ENCODE assay signal across 21 mouse cellular contexts in the genomic region with DNA sequence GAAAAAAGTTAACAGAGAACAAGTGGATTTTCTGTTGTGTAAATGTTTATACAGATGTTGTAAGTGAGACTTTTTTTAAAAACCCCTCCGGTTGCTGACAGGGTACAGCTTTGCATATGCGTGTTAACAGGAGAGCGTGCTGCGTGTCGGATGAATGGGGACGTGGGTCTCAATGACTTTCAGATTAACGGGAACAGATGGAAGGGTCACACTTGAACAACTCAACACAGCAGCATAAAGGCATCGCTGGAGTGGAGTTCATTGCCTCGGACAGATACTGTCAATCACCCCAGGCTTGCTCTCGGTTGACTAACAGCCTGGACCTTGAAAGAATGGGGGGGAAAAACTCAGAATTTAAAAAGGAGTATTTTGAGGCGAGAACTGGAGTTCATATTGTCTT. TPM values are rescaled to one million over a fixed set of nuclear protein-coding genes. Genes with fewer than 3 reads are reported as not detected.
DNase-seq lines count a peak whose midpoint lies in the region; ATAC-seq and TF ChIP-seq lines count a peak whose summit lies in the region.
"Had no signal": no experiment of that assay in that cellular context is flagged by ENCODE, and none has a peak within 500 bp of the region (broad histone marks: within the 10 kb centered on the region; RNA-seq: fewer than 3 reads in every experiment).

No protein-coding gene starts in this region.

- H3K4me1 ChIP-seq in kidney, embryonic 14.5 days (ENCODE audit: control insufficient read depth, insufficient read depth, low read length): no peaks in the 10 kb centered on the region
- H3K4me1 ChIP-seq in CH12.LX (ENCODE audit: control insufficient read depth in 1 of 2, insufficient read depth in 2 of 2): peaks cover 2 to 19% of the 10 kb centered on the region in 2 experiments; a peak in 2 of 4 replicates
- peaks cover 16% of the 10 kb centered on the region for H3K4me1 ChIP-seq in midbrain, embryonic 13.5 days (replicated peaks)

- TF ChIP-seq CTCF in CH12.LX (conservative IDR thresholded peaks at IDR 0.05 in 1 of 2, IDR thresholded peaks at IDR 0.05 in 1 of 2; ENCODE audit: low read depth in 2 of 2, low read length in 2 of 2): no peak

- no peak overlapping the region for H3K27ac ChIP-seq in kidney, embryonic 14.5 days (ENCODE audit: low read depth, low read length)
- no peak overlapping the region for H3K27ac ChIP-seq in CH12.LX (ENCODE audit: insufficient read depth, low read depth)
- no peak overlapping the region for H3K27ac ChIP-seq in midbrain, embryonic 13.5 days
- H3K27ac ChIP-seq: heart, embryonic 15.5 days had no signal

- peaks cover 64% of the 10 kb centered on the region for H3K27me3 ChIP-seq in kidney, embryonic 14.5 days (ENCODE audit: control insufficient read depth, insufficient read depth, low read length)
- no peaks in the 10 kb centered on the region for H3K27me3 ChIP-seq in CH12.LX (replicated peaks)
- peaks cover 94% of the 10 kb centered on the region for H3K27me3 ChIP-seq in midbrain, embryonic 13.5 days

- intact Hi-C loops in heart, postnatal 36 days (cut with DNase I): no loop called here

- H3K4me2 ChIP-seq in kidney, embryonic 14.5 days (replicated peaks; ENCODE audit: low read depth, low read length): no peak overlapping the region
- 0 out of 2 replicates have a peak overlapping the region, but pooled peaks have one; percentile 2 for H3K4me2 ChIP-seq in CH12.LX (ENCODE audit: insufficient read depth, low read depth, poor library complexity, severe bottlenecking)
- no peak overlapping the region for H3K4me2 ChIP-seq in midbrain, embryonic 13.5 days (replicated peaks)

- H3K9me3 ChIP-seq in kidney, embryonic 14.5 days (ENCODE audit: control insufficient read depth, low read length): no peaks in the 10 kb centered on the region
- no peaks in the 10 kb centered on the region for H3K9me3 ChIP-seq in CH12.LX (replicated peaks; ENCODE audit: low read length)
- no peaks in the 10 kb centered on the region for H3K9me3 ChIP-seq in midbrain, embryonic 13.5 days
- H3K9me3 ChIP-seq: heart, embryonic 15.5 days had no signal

- H3K36me3 ChIP-seq in kidney, embryonic 14.5 days (ENCODE audit: control insufficient read depth, insufficient read depth, low read length): no peaks in the 10 kb centered on the region
- H3K36me3 ChIP-seq in CH12.LX (replicated peaks in 1 of 2; ENCODE audit: control insufficient read depth in 1 of 2, insufficient read depth in 1 of 2, low read length in 1 of 2): no peaks in the 10 kb centered on the region
- no peaks in the 10 kb centered on the region for H3K36me3 ChIP-seq in midbrain, embryonic 13.5 days
- H3K36me3 ChIP-seq: heart, embryonic 15.5 days had no signal

- whole genome bisulfite sequencing in kidney, embryonic 14.5 days: 20% methylated on average over 11 of the region's 11 CpGs
- 3% methylated on average over 11 of the region's 11 CpGs for WGBS in midbrain, embryonic 13.5 days

- H3K4me3 ChIP-seq in kidney, embryonic 14.5 days (ENCODE audit: low read length): no peak overlapping the region
- no peak overlapping the region for H3K4me3 ChIP-seq in CH12.LX (replicated peaks in 1 of 3; ENCODE audit: low read depth in 2 of 3, low read length in 2 of 3, poor library complexity in 1 of 3)
- H3K4me3 ChIP-seq in midbrain, embryonic 13.5 days (replicated peaks): no peak overlapping the region
- H3K4me3 ChIP-seq: heart, embryonic 15.5 days; myocyte had no signal

- TF ChIP-seq RAD21 in CH12.LX (IDR thresholded peaks at IDR 0.05; ENCODE audit: low read depth, low read length): no peak

- H3K9ac ChIP-seq in kidney, embryonic 14.5 days (ENCODE audit: low read depth, low read length): no peak overlapping the region
- no peak overlapping the region for H3K9ac ChIP-seq in CH12.LX (ENCODE audit: insufficient read depth, low read depth)
- H3K9ac ChIP-seq in midbrain, embryonic 13.5 days (replicated peaks): no peak overlapping the region
- H3K9ac ChIP-seq: heart, embryonic 15.5 days had no signal

- no peak for TF ChIP-seq EP300 in CH12.LX (IDR thresholded peaks at IDR 0.05; ENCODE audit: low read length)

- ATAC-seq in kidney, embryonic 14.5 days (ENCODE audit: low FRiP score, low TSS enrichment): 0 out of 2 replicates have a peak, but pooled peaks have one; percentile 32
- peak; percentile 84 for ATAC-seq in midbrain, embryonic 13.5 days
- ATAC-seq: CD4-positive, CD25-positive, alpha-beta regulatory T cell, adult 4 months had no signal

- TF ChIP-seq POLR2A in CH12.LX (IDR thresholded peaks at IDR 0.05; ENCODE audit: low read depth, low read length): no peak

- dilution Hi-C loops in CH12.LX (cut with MboI; ENCODE audit: extremely low pct_ligation_motif_present, extremely low pct_unique_long_range_greater_than_20kb, low sequenced_read_pairs): no loop called here

- in situ Hi-C loops in CH12.LX (cut with MboI; ENCODE audit: low pct_ligation_motif_present, low pct_unique_long_range_greater_than_20kb, low sequenced_read_pairs): no loop called here

- H3K79me2 ChIP-seq in CH12.LX (replicated peaks; ENCODE audit: control insufficient read depth, extremely low read depth, insufficient read depth, poor library complexity, severe bottlenecking): no peaks in the 10 kb centered on the region

- no peak for DNase-seq in kidney, adult 11 months
- peak; percentile 38 for DNase-seq in CH12.LX (ENCODE audit: extremely low read depth)
- peak; percentile 78 for DNase-seq in embryo, embryonic 10 days (ENCODE audit: low spot score)
- DNase-seq in left cerebral cortex, adult 9 months (ENCODE audit: low spot score in 2 of 2): no peak
- no peak for DNase-seq in heart, postnatal 36 days
- DNase-seq: adrenal gland, adult 8-10 months; cerebellum, adult 8-10 months; heart, adult 18-20 months; lung, adult 2 months; right cerebral cortex, postnatal 4 days had no signal

TF ChIP-seq in CH12.LX, 34 proteins besides CTCF, POLR2A, EP300 and RAD21:
- TF ChIP-seq MAZ (IDR thresholded peaks at IDR 0.05; ENCODE audit: low read depth, low read length) (no peak), NELFE (IDR thresholded peaks at IDR 0.05; ENCODE audit: low read depth, low read length) (no peak), JUND (conservative IDR thresholded peaks at IDR 0.05; ENCODE audit: low read depth, low read length) (no peak), ZNF384 (IDR thresholded peaks at IDR 0.05; ENCODE audit: low read depth, low read length) (peak; percentile 38; the same call in 1 of the 2 replicates), MAX (IDR thresholded peaks at IDR 0.05; ENCODE audit: low read length) (no peak), MYC (IDR thresholded peaks at IDR 0.05; ENCODE audit: low read depth, low read length) (no peak), JUN (IDR thresholded peaks at IDR 0.05; ENCODE audit: insufficient read depth, low read depth, low read length) (no peak), SIN3A (IDR thresholded peaks at IDR 0.05; ENCODE audit: low read length) (no peak), CHD2 (IDR thresholded peaks at IDR 0.05; ENCODE audit: low read length) (no peak), BHLHE40 (IDR thresholded peaks at IDR 0.05; ENCODE audit: low read depth, low read length) (peak; percentile 66), TBP (conservative IDR thresholded peaks at IDR 0.05; ENCODE audit: low read depth, low read length) (no peak), GABPA (IDR thresholded peaks at IDR 0.05; ENCODE audit: insufficient replicate concordance, low read depth, low read length) (no peak), USF1 (IDR thresholded peaks at IDR 0.05; ENCODE audit: low read depth, low read length) (no peak), MEF2A (IDR thresholded peaks at IDR 0.05; ENCODE audit: borderline replicate concordance, low read depth, low read length) (no peak), ETS1 (conservative IDR thresholded peaks at IDR 0.05; ENCODE audit: low read depth, low read length) (0 out of 2 replicates have a peak, but pooled peaks have one; percentile 22), TCF12 (IDR thresholded peaks at IDR 0.05; ENCODE audit: low read depth, low read length) (no peak), MXI1 (IDR thresholded peaks at IDR 0.05; ENCODE audit: low read depth, low read length) (no peak), MAFK (IDR thresholded peaks at IDR 0.05; ENCODE audit: insufficient replicate concordance, low read length) (no peak), USF2 (conservative IDR thresholded peaks at IDR 0.05; ENCODE audit: low read depth, low read length) (no peak), RCOR1 (conservative IDR thresholded peaks at IDR 0.05; ENCODE audit: low read depth, low read length) (no peak), HCFC1 (IDR thresholded peaks at IDR 0.05; ENCODE audit: low read depth, low read length) (no peak), NRF1 (IDR thresholded peaks at IDR 0.05; ENCODE audit: low read depth, low read length) (no peak), ZMIZ1 (IDR thresholded peaks at IDR 0.05; ENCODE audit: low read depth, low read length) (no peak)

RNA-seq across cellular contexts. Expression of a gene that starts 50.3 kb away (rescaled TPM):
- not detected in 2 replicates for polyA plus RNA-seq in kidney, embryonic 14.5 days (2014; fragmentation: Nextera tagmentation; extraction: Ambion mirVana)
- total RNA-seq in CH12.LX (2012; rRNA removed) (not detected in 2 replicates), CH12.LX (2014; rRNA removed) (0.14 and 0.43 TPM in 2 replicates)
- polyA plus RNA-seq in CH12.LX (2012; ENCODE audit: insufficient read length, low read depth): 0.11 TPM in 1 of 2 replicates, not detected in the other
- 78.5 and 84.6 TPM in 2 replicates for polyA plus RNA-seq in midbrain, embryonic 13.5 days (2015; fragmentation: Nextera tagmentation; extraction: Ambion mirVana)
- total RNA-seq in heart, postnatal 36 days (2021): not detected
- total RNA-seq: adrenal gland, adult 8-10 months; gastrocnemius, adult 18-20 months; heart, adult 18-20 months; left cerebral cortex, adult 8-10 months; megakaryocyte progenitor cell, adult 5-6 weeks had no signal
- polyA plus RNA-seq: CD4-positive, CD25-positive, alpha-beta regulatory T cell, adult 4 months; cortical plate, adult 2 months; heart, embryonic 15.5 days; kidney, embryonic 16.5 days; lung, adult 2 months; myocyte; thymus, postnatal 0 days had no signal

Comparison
In these comparisons a context has a peak if more than half of its experiments do, and no peak if none do; other contexts are left out.
1. DNase-seq: peak in CH12.LX (single experiment) and embryo, embryonic 10 days (single experiment); none in kidney, adult 11 months (single experiment), left cerebral cortex, adult 9 months (0 of 2) and heart, postnatal 36 days (0 of 2).
2. RNA of a gene that starts 50.3 kb away (polyA plus RNA-seq): 78.5 to 84.6 TPM in midbrain, embryonic 13.5 days; 0.11 TPM in CH12.LX and not detected in kidney, embryonic 14.5 days; every median in the first group is over 10 times any median in the second.